In the genomic region with DNA sequence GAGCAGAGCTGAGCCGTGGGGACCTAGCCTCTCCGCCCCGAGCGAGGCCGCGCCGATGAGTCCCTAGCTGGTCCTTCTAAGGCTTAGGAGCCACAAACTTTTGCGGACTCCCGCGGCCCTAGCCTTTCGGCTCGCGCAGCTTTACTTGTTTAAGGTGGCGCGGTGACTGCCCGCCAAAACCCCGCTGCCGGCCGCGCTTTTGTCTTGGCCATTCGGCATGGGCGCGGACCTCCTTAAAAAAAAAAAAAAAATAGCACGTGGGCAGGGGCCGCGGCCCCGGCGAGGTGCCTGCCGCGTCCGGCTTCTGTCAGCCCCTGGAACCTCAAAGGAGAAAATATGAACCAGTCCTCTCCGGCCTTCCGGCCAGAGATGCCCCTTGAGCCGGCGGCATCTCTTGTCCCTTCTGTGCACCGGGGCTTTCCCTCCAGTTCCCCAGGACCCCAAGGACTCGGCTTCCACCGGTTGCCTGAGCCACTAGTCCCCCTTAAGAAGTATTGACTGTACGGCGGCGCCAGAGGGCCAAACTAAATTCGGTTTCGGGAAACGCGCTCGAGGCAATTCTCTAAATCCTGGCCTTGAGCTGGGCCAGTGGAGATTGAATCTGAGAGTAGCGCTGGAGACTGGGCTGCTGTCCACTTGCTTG, we compare ENCODE assay signal across 7 mouse cellular contexts. TPM values are rescaled to one million over a fixed set of nuclear protein-coding genes. Genes with fewer than 3 reads are reported as not detected.
DNase-seq lines count a peak whose midpoint lies in the region; ATAC-seq and TF ChIP-seq lines count a peak whose summit lies in the region.

No protein-coding gene starts in this region.

- ATAC-seq in embryonic facial prominence, embryonic 13.5 days (ENCODE audit: insufficient number of reproducible peaks, insufficient read depth, low FRiP score, low TSS enrichment, low read depth) = peak; percentile 38
- ATAC-seq in kidney, embryonic 15.5 days (replicated peaks; ENCODE audit: low FRiP score) = peak; percentile 72
- ATAC-seq in limb, embryonic 15.5 days (ENCODE audit: insufficient number of reproducible peaks, low FRiP score, low TSS enrichment, low read depth) = peak; percentile 68
- peak; percentile 71 for ATAC-seq in midbrain, postnatal 0 days (ENCODE audit: low FRiP score)

- TF ChIP-seq CTCF in midbrain, postnatal 0 days (IDR thresholded peaks at IDR 0.05) = 0 out of 2 replicates have a peak, but pooled peaks have one; percentile 8

- H3K36me3 ChIP-seq in embryonic facial prominence, embryonic 13.5 days = no peaks in the 10 kb centered on the region
- no peaks in the 10 kb centered on the region for H3K36me3 ChIP-seq in heart, embryonic 10.5 days
- H3K36me3 ChIP-seq in kidney, embryonic 15.5 days = no peaks in the 10 kb centered on the region
- no peaks in the 10 kb centered on the region for H3K36me3 ChIP-seq in limb, embryonic 15.5 days
- H3K36me3 ChIP-seq in midbrain, postnatal 0 days (ENCODE audit: insufficient read depth, low read length) = no peaks in the 10 kb centered on the region

- peak overlapping the region; percentile 86 for H3K4me3 ChIP-seq in embryonic facial prominence, embryonic 13.5 days
- H3K4me3 ChIP-seq in heart, embryonic 10.5 days = peak overlapping the region; percentile 84
- H3K4me3 ChIP-seq in kidney, embryonic 15.5 days (replicated peaks) = peak overlapping the region; percentile 70
- peak overlapping the region; percentile 70 for H3K4me3 ChIP-seq in limb, embryonic 15.5 days
- peak overlapping the region; percentile 44 for H3K4me3 ChIP-seq in midbrain, postnatal 0 days (ENCODE audit: low read depth, low read length)

- peaks cover 29% of the 10 kb centered on the region for H3K4me1 ChIP-seq in embryonic facial prominence, embryonic 13.5 days
- peaks cover 54% of the 10 kb centered on the region for H3K4me1 ChIP-seq in heart, embryonic 10.5 days
- H3K4me1 ChIP-seq in kidney, embryonic 15.5 days = peaks cover 52% of the 10 kb centered on the region
- peaks cover 49% of the 10 kb centered on the region for H3K4me1 ChIP-seq in limb, embryonic 15.5 days
- H3K4me1 ChIP-seq in midbrain, postnatal 0 days (ENCODE audit: insufficient read depth, low read length) = peaks cover 12% of the 10 kb centered on the region; the same call in 1 of the 2 replicates

- no peaks in the 10 kb centered on the region for H3K9me3 ChIP-seq in embryonic facial prominence, embryonic 13.5 days
- no peaks in the 10 kb centered on the region for H3K9me3 ChIP-seq in heart, embryonic 10.5 days
- no peaks in the 10 kb centered on the region for H3K9me3 ChIP-seq in kidney, embryonic 15.5 days (replicated peaks)
- H3K9me3 ChIP-seq in limb, embryonic 15.5 days = no peaks in the 10 kb centered on the region
- H3K9me3 ChIP-seq in midbrain, postnatal 0 days (ENCODE audit: low read length) = no peaks in the 10 kb centered on the region

- peaks cover 63% of the 10 kb centered on the region for H3K27me3 ChIP-seq in embryonic facial prominence, embryonic 13.5 days
- H3K27me3 ChIP-seq in heart, embryonic 10.5 days (ENCODE audit: insufficient read depth, poor library complexity, severe bottlenecking) = peaks cover 71% of the 10 kb centered on the region
- H3K27me3 ChIP-seq in kidney, embryonic 15.5 days = peaks cover 65% of the 10 kb centered on the region
- peaks cover 64% of the 10 kb centered on the region for H3K27me3 ChIP-seq in limb, embryonic 15.5 days
- H3K27me3 ChIP-seq in midbrain, postnatal 0 days (ENCODE audit: insufficient read depth, low read length) = peaks cover 69% of the 10 kb centered on the region

- peak overlapping the region; percentile 98 for H3K9ac ChIP-seq in embryonic facial prominence, embryonic 13.5 days
- H3K9ac ChIP-seq in kidney, embryonic 15.5 days = peak overlapping the region; percentile 66
- H3K9ac ChIP-seq in limb, embryonic 15.5 days = peak overlapping the region; percentile 61
- 0 out of 2 replicates have a peak overlapping the region, but pooled peaks have one; percentile 37 for H3K9ac ChIP-seq in midbrain, postnatal 0 days (replicated peaks; ENCODE audit: low read length, poor library complexity, severe bottlenecking)

- H3K4me2 ChIP-seq in embryonic facial prominence, embryonic 13.5 days = peak overlapping the region; percentile 85
- peak overlapping the region; percentile 95 for H3K4me2 ChIP-seq in kidney, embryonic 15.5 days
- H3K4me2 ChIP-seq in limb, embryonic 15.5 days = peak overlapping the region; percentile 97
- H3K4me2 ChIP-seq in midbrain, postnatal 0 days (ENCODE audit: low read depth, low read length, poor library complexity, severe bottlenecking) = peak overlapping the region; percentile 98

- peak; percentile 80 to 81 for DNase-seq in adrenal gland, postnatal 4 days (ENCODE audit: low spot score in 2 of 2)
- peak; percentile 94 for DNase-seq in heart, embryonic 10.5 days (ENCODE audit: low spot score)
- DNase-seq in midbrain, postnatal 0 days (ENCODE audit: low spot score) = peak; percentile 95
- DNase-seq in spleen, postnatal 14 days (ENCODE audit: low spot score in 2 of 2) = peak; percentile 74 to 81

- H3K27ac ChIP-seq in embryonic facial prominence, embryonic 13.5 days = peak overlapping the region; percentile 98
- H3K27ac ChIP-seq in heart, embryonic 10.5 days = peak overlapping the region; percentile 88
- peak overlapping the region; percentile 81 for H3K27ac ChIP-seq in kidney, embryonic 15.5 days
- H3K27ac ChIP-seq in limb, embryonic 15.5 days = peak overlapping the region; percentile 88
- H3K27ac ChIP-seq in midbrain, postnatal 0 days (ENCODE audit: low read depth, low read length) = no peak overlapping the region

- under 1% methylated on average over 47 of the region's 47 CpGs for WGBS in embryonic facial prominence, embryonic 13.5 days
- under 1% methylated on average over 47 of the region's 47 CpGs for WGBS in heart, embryonic 10.5 days
- WGBS in kidney, embryonic 15.5 days = under 1% methylated on average over 42 of the region's 47 CpGs
- under 1% methylated on average over 47 of the region's 47 CpGs for WGBS in limb, embryonic 15.5 days
- WGBS in midbrain, postnatal 0 days = under 1% methylated on average over 47 of the region's 47 CpGs

RNA-seq across cellular contexts. Expression of a gene that starts 5.4 kb away (rescaled TPM):
- total RNA-seq in adrenal gland, postnatal 4 days (2021) = 1 to 10 TPM; 2.6 to 3.2 TPM
- 19.4 and 23.9 TPM in 2 replicates for polyA plus RNA-seq in embryonic facial prominence, embryonic 13.5 days (2015; fragmentation: Nextera tagmentation; extraction: Ambion mirVana)
- polyA plus RNA-seq in heart, embryonic 10.5 days (2016; fragmentation: Nextera tagmentation; extraction: Ambion mirVana) = 0.32 and 1.7 TPM in 2 replicates
- 1.7 and 3.7 TPM in 2 replicates for polyA plus RNA-seq in kidney, embryonic 15.5 days (2015; fragmentation: Nextera tagmentation; extraction: Ambion mirVana)
- polyA plus RNA-seq in limb, embryonic 15.5 days (2015; fragmentation: Nextera tagmentation; extraction: Ambion mirVana) = 4.3 and 5.6 TPM in 2 replicates
- 1.2 TPM in 2 replicates for total RNA-seq in midbrain, postnatal 0 days (2014; rRNA removed)
- polyA plus RNA-seq in midbrain, postnatal 0 days (2015; fragmentation: Nextera tagmentation; extraction: Ambion mirVana) = 0.60 and 0.85 TPM in 2 replicates

Comparison
In these comparisons a context has a peak if more than half of its experiments do, and no peak if none do; other contexts are left out.
1. H3K9ac ChIP-seq: peak in every context shown above with its lines; median percentile 98 in embryonic facial prominence, embryonic 13.5 days; 66 in kidney, embryonic 15.5 days; 61 in limb, embryonic 15.5 days; 37 in midbrain, postnatal 0 days.